Mouse (Mus musculus) cerebellum, postnatal 14 days (tissue): ENCODE data around the gene Smox.

Experiments used
- DNase-seq, 2 experiments: peaks; one replicate each; pipeline ENCODE4 v3.0.0; 2021; ENCODE audit warnings: mixed read lengths in 2 of 2

The Smox gene

GRCm38 (mm10) chr2:131514055-131514621 lies 22.8 kb downstream of the Smox start:
- DNase-seq = no peak

- DNase-seq = no peak
Observed at GRCm38 (mm10) chr2:131517550-131517949, 26.3 kb downstream of the Smox start.

DNA sequence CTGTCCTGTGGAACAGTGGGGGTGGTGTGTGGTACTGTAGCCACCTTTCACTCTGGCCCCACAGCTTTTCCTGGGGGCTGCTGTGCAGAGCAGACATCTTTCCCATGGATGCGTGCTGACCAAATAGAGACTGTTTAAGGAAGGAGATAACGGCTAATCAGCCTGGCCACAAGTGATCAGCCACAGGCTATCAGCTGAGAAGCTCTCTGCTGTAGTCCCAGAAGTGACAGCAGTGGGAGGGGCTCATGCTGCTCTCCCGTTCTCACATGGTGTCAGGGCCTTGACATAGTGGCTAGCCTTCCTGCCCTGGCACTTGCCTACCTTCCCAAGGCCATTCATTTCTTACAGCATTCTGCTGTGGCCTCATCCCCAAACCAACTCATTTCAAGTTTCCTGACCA lies 27.5 kb downstream of the Smox start:
- no peak for DNase-seq

DNA sequence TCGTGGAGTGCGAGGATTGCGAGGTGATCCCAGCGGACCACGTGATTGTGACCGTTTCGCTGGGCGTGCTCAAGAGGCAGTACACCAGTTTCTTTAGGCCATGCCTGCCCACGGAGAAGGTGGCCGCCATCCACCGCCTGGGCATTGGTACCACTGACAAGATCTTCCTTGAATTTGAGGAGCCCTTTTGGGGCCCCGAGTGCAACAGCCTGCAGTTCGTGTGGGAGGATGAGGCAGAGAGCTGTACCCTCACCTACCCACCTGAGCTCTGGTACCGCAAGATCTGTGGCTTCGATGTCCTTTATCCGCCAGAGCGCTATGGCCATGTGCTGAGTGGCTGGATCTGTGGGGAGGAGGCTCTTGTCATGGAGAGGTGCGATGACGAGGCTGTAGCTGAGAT lies 29.4 kb downstream of the Smox start:
- no peak for DNase-seq

DNA sequence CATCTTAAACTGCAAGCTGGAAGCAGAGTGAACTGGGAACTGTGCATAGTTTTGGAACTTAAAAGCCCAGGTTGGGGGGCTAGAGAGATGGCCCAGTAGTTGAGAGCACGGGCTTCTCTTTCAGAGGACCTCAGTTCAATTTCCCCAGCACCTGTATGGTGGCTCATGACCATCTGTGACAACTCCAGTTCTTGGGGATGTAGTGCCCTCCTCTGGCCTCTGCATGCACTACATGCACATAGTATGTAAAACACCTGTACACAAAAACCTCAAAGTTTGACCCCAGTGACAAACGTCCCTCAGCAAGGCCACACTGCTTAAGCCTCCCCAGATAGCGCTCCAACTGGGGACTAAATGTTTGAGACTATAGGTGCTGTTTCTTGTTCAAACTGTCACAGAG lies 35.8 kb downstream of the Smox start:
- peak in 1 of 2 experiments; percentile 62 for DNase-seq

GRCm38 (mm10) chr2:131529898-131530622 lies 38.8 kb downstream of the Smox start:
- DNase-seq = peak; percentile 82 to 86

DNA sequence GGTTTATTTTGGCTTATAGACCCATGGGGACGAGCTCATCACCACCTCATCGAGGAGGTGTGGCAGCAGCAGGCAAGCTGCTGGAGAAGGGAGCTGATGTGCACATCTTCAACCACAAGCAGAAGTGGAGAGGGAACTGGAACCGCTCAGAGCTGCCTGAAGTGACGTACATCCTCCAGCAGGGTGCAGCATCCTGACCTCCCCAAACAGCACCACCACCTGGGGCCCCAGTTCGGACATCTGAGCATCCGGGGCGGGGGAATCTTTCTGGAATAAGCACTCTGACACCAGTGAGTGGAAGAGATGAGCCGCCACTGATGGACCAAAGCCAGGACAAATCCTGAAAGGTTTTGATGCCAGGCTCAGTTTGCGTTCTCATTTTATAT lies 39.3 kb downstream of the Smox start:
- DNase-seq = peak; percentile 72 to 81

DNA sequence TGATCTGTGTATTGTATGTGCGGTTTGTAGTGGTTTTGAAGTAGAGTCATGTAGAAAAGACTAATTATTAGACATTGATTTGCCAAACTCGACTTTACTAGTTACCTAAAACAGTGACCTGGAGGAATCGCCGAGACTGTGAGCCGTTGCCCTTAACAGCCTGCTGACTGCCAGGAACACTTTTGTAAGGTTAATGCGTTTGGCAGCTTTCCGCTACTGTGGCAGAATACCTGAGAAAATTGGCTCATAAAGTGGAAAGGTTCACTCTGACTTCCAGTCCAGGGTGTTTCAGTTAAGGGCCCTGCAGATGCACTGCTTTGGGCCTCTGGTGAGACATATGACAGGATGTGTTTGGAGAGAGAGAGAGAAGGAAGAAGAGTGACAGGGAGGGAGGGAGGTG lies 40.0 kb downstream of the Smox start:
- no peak for DNase-seq

DNA sequence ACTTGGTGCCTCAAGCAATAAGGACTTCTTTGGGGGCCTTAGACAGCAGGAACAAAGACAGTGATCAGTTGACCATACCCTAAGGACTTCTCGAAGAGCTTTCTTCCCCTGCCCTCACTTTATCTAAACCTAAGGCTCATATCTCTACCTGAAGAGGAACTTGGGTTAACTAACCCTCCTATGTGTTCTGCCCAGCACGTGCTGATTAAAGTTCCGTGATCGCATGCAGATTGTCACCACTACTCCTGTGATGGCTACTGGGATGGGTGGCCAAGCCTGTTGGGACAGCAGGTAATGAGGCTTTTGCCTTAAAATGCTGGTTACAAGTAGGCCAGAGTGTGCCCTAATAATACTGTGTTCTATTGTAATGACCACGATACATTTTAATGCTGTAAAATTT lies 43.9 kb downstream of the Smox start:
- no peak for DNase-seq

DNA sequence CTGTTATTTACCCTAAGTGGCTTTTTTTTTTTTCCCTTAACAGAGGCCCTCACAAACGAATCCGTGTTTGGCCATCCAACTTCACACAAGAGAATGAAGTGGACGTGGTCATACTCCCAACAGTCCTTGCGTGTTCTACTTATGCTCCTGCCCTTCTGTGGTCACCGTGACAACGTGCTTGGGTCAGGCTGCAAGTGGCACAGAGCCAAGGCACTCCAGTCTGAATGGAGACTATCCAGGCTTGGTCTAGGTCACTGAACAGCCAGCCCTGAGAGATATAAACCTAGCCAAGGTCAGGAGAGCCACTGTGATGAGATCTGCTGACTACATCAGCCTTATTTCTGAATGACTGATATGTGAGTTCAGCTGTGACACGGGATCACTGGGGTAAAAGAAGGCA lies 47.0 kb downstream of the Smox start:
- DNase-seq = peak; percentile 67 to 80

DNA sequence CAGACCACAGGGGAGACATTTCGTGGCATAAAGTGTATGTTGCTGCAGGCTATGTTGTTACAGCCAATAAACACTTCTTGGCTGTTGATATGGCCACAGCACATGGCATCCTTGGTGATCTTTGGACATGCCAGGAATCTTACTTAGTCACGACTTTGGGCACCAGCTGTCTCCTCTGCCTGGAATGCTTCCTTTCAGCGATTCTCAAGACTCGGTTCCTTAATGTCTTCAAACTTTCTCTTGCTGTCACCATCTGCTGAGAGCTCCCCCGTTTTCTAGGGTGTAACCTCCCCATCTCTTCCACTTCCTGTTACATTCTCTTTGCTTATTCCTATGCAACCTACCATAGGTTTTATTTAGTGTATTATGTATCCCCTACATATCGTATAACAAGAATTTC lies 48.5 kb downstream of the Smox start:
- DNase-seq = no peak

DNA sequence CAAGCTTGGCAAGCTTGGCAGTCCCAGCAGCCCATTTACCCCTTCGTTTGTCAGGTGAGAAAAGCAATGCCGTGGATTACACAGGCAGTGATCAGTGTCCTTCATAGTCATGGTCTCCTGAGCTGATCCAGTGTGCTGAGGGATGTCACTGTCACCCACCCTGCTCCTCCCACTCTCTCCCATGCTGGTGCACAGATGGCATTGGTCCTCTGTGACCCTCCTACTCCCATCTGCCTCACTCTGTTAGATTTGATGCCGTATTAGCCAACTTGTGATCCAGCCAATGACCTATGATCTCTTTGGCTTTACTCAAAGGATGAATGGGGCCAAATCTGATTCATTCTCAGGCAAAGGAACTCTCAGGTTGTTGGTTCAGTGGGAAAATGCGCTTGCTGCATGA lies 50.4 kb downstream of the Smox start:
- DNase-seq = peak; percentile 79 to 87

- DNase-seq = peak in 1 of 2 experiments; percentile 52
Observed at GRCm38 (mm10) chr2:131542531-131542930, 51.2 kb downstream of the Smox start.

- peak; percentile 74 to 83 for DNase-seq
Observed at GRCm38 (mm10) chr2:131545386-131546307, 54.4 kb downstream of the Smox start.

DNA sequence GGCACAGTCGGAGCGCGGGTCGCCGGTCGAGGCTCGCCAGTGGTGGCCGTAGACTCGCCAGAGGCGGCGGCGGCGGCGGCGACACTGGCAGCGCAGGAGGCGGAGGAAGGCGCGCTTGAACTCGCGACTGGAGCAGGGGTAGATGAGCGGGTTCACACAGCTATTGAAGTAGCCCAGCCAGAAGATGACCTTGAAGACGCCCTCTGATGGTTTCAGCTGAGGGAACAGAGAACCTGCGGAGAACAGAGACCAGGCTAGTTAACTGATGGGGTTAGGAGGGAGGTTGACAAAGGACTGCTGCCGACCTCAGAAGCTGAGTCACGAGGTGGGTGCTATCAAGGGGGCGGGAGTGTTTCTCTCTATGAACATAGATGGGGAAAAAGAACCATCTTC lies 55.0 kb downstream of the Smox start:
- no peak for DNase-seq

GRCm38 (mm10) chr2:131546745-131547408 lies 55.6 kb downstream of the Smox start:
- DNase-seq = peak in 1 of 2 experiments; percentile 35

- DNase-seq = no peak
Observed at GRCm38 (mm10) chr2:131548330-131548729, 57.0 kb downstream of the Smox start.

- no peak for DNase-seq
Observed at GRCm38 (mm10) chr2:131549090-131549489, 57.8 kb downstream of the Smox start.

DNA sequence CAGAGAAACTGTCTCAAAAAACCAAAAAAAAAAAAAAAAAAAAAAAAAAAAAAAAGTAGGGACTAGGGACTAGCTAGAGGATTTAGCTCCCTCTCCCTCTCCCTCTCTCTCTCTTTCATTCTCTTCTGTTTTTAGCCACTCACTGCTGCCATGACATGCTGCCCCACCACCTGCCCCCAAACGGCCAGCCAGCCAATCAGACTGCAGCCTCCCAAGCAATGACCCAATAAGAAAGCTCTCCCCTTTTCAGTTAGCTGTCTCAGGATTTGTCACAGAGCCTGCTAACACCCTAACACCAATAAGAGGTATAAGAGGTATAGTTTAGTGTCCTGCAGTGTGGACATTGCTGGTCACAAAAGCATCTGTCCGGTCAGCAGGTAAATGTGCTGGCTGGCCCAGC lies 59.2 kb downstream of the Smox start:
- peak; percentile 59 to 66 for DNase-seq

DNA sequence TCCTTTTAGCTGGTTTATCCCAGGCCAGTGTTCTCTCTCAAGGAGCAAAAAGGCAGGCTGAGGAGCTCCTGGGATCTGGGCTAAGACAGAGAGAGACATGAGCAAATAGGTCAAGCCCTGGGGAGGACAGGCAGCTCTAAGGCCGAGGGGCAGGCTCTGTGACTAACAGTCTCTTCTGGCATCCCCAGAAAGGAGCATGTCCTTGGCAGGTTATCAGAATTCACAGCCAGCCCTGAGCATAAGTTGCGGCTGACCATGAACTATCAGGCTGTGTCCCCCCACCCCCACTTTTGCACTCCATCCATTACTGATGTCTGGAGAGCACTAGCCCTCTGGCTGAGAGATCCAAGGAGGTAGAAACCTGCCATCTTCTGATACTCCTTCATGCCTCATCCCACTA lies 59.6 kb downstream of the Smox start:
- DNase-seq = peak in 1 of 2 experiments; percentile 50

DNA sequence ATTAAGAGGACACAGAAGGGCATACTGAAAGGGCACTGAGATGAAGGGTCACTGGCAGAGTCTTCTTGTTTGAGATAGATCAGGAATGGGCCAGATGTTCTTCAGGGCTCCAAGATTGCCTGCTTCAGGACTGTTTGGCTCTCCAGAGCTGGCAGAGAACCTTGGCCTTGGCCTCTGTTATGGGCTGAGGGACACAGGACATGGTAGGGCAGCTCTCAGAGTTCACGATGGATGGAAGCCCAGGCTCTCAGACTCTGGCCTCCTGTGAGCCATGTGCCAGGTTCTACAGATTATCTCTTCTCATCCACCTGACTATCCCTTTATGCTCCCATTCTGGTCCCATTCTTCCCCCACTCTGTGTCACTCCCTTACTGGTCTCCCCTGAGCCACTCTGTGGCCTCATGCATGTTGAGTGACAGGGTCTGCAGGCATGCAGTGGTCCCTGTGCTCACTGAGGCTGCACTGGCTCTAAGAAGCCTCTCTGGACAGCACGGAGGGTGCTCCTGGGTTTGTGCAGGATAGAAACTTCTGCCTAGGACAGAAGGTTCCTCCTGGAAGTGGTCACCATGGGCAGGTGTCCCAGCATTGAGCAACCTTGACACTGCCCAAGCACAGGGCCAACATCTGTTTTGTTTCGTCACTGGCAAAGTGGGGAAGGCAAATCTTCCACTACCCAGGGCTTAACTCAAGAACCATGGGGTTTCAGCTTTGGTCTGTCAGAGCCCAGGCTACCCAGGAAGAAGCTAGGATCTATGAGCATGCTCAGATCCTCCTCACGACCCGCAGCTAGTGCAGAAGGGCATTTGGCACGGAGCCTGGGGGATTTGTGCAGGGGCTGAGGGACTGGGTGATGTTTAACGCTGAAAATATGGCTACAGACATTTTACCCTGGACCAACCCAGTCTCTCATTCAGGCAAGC lies 60.7 kb downstream of the Smox start:
- no peak for DNase-seq
